Mouse (Mus musculus) cerebellum, adult 2 months (tissue): ENCODE measurements at regions not wholly inside any gene's neighbourhood (a gene's known extent, or its start where the extent isn't known, plus 50 kb on each side); places are given as distances from the start of the nearest gene placed in this dataset.

Experiments used
- CTCF ChIP-seq: fragments of 200-500 bp; IDR thresholded peaks from 2 replicates; pipeline ENCODE4 v1.5.1; 2011; ENCODE audit warnings: low read depth, mild to moderate bottlenecking, control low read depth, low read length, moderate library complexity, borderline replicate concordance; ENCODE audit not compliant: insufficient read depth
- POLR2A ChIP-seq: fragments of 200-500 bp; IDR thresholded peaks from 2 replicates; pipeline ENCODE4 v1.6.1; 2011; ENCODE audit warnings: low read length, control low read depth, borderline replicate concordance; ENCODE audit not compliant: insufficient read depth

DNA sequence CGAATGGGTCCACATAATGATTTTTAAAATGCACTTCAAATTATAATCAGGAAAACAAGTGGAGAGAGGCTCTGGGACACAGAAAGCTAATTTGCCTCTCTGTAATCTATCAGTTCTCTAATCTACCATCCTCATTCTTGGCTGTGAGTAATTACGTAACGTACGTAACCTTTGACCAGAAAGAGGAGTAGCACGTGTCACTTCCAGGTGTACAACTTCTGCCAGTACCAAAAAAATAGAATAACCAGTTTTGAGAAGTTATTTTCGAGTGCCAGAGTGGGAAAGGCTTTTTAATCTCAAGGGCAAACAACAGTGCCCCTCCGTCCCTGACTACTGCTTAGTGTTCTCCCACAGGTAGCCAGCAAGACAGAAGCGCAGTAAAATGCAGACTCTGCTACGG, 69.2 kb upstream of the Cited2 start:
- TF ChIP-seq CTCF (no peak), POLR2A (no peak)
